Mouse (Mus musculus): Measurements from ENCODE around the gene Dennd1b.

GRCm38 (mm10) chr1:138915596-138915995 is 47.6 kb upstream of the Dennd1b start:
- no peak for TF ChIP-seq CTCF (IDR thresholded peaks at IDR 0.05; ENCODE audit: low read depth, low read length)
- TF ChIP-seq POLR2A (IDR thresholded peaks at IDR 0.05; ENCODE audit: extremely low read depth, insufficient read depth, low read length) = no peak
